Mouse (Mus musculus): Measurements from ENCODE around the gene Plekha7. TPM values are rescaled to one million over a fixed set of nuclear protein-coding genes. Genes with fewer than 3 reads are reported as not detected.

Plekha7 gene
- polyA plus RNA-seq, 1 experiment from 2014 or later: 5.7 TPM

- no peak overlapping the region for H3K27ac ChIP-seq (ENCODE audit: low read length)
- H3K4me3 ChIP-seq (ENCODE audit: low read depth, low read length): no peak overlapping the region
- H3K4me1 ChIP-seq (ENCODE audit: insufficient read depth, low read depth, low read length): no peaks in the 10 kb centered on the region
- H3K27me3 ChIP-seq (replicated peaks; ENCODE audit: insufficient read depth, low read length): no peaks in the 10 kb centered on the region
- H3K36me3 ChIP-seq (ENCODE audit: insufficient read depth, low read length): no peaks in the 10 kb centered on the region
- H3K4me2 ChIP-seq (replicated peaks; ENCODE audit: low read depth, low read length): no peak overlapping the region
- H3K9ac ChIP-seq (replicated peaks; ENCODE audit: low read depth): no peak overlapping the region
- 92% methylated on average over 11 of the region's 11 CpGs for WGBS
- DNase-seq (ENCODE audit: low spot score) (no peak), ATAC-seq (no peak)
- H3K9me3 ChIP-seq (ENCODE audit: low read length): no peaks in the 10 kb centered on the region
- no peak for TF ChIP-seq EP300 (IDR thresholded peaks at IDR 0.05)
- no peak for TF ChIP-seq CTCF (IDR thresholded peaks at IDR 0.05)
These were observed 59.6 kb downstream of the Plekha7 start for GRCm38 (mm10) chr7:116248536-116248935.

GRCm38 (mm10) chr7:116247377-116247729 lies 60.8 kb downstream of the Plekha7 start:
- no peaks in the 10 kb centered on the region for H3K4me1 ChIP-seq (ENCODE audit: insufficient read depth, low read depth, low read length)
- no peak overlapping the region for H3K27ac ChIP-seq (ENCODE audit: low read length)
- TF ChIP-seq CTCF (IDR thresholded peaks at IDR 0.05) (peak; percentile 61), EP300 (IDR thresholded peaks at IDR 0.05) (no peak)
- no peaks in the 10 kb centered on the region for H3K9me3 ChIP-seq (ENCODE audit: low read length)
- no peak overlapping the region for H3K4me3 ChIP-seq (ENCODE audit: low read depth, low read length)
- H3K4me2 ChIP-seq (replicated peaks; ENCODE audit: low read depth, low read length): no peak overlapping the region
- WGBS: 12% methylated on average over 3 of the region's 7 CpGs
- peak; percentile 22 for DNase-seq (ENCODE audit: low spot score)
- H3K36me3 ChIP-seq (ENCODE audit: insufficient read depth, low read length): no peaks in the 10 kb centered on the region
- H3K9ac ChIP-seq (replicated peaks; ENCODE audit: low read depth): no peak overlapping the region
- no peaks in the 10 kb centered on the region for H3K27me3 ChIP-seq (replicated peaks; ENCODE audit: insufficient read depth, low read length)
- ATAC-seq: no peak

GRCm38 (mm10) chr7:116246696-116247376 lies 61.3 kb downstream of the Plekha7 start:
- H3K27me3 ChIP-seq (replicated peaks; ENCODE audit: insufficient read depth, low read length): no peaks in the 10 kb centered on the region
- no peak overlapping the region for H3K9ac ChIP-seq (replicated peaks; ENCODE audit: low read depth)
- no peaks in the 10 kb centered on the region for H3K4me1 ChIP-seq (ENCODE audit: insufficient read depth, low read depth, low read length)
- H3K4me2 ChIP-seq (replicated peaks; ENCODE audit: low read depth, low read length): peak overlapping the region; percentile 36
- no peak overlapping the region for H3K27ac ChIP-seq (ENCODE audit: low read length)
- H3K4me3 ChIP-seq (ENCODE audit: low read depth, low read length): no peak overlapping the region
- ATAC-seq (no peak), DNase-seq (ENCODE audit: low spot score) (no peak)
- no peaks in the 10 kb centered on the region for H3K36me3 ChIP-seq (ENCODE audit: insufficient read depth, low read length)
- no peaks in the 10 kb centered on the region for H3K9me3 ChIP-seq (ENCODE audit: low read length)
- TF ChIP-seq CTCF (IDR thresholded peaks at IDR 0.05): no peak
- no peak for TF ChIP-seq EP300 (IDR thresholded peaks at IDR 0.05)
- WGBS: 16% methylated on average over 13 of the region's 15 CpGs

GRCm38 (mm10) chr7:116245815-116246695 lies 62.1 kb downstream of the Plekha7 start:
- peak; percentile 64 for ATAC-seq
- no peak overlapping the region for H3K9ac ChIP-seq (replicated peaks; ENCODE audit: low read depth)
- no peaks in the 10 kb centered on the region for H3K4me1 ChIP-seq (ENCODE audit: insufficient read depth, low read depth, low read length)

GRCm38 (mm10) chr7:116244302-116245165 lies 63.6 kb downstream of the Plekha7 start:
- Histone ChIP-seq H3K36me3 (ENCODE audit: insufficient read depth, low read length) (no peaks in the 10 kb centered on the region), H3K4me3 (ENCODE audit: low read depth, low read length) (no peak overlapping the region), H3K27ac (ENCODE audit: low read length) (no peak overlapping the region), H3K9ac (replicated peaks; ENCODE audit: low read depth) (no peak overlapping the region), H3K27me3 (replicated peaks; ENCODE audit: insufficient read depth, low read length) (no peaks in the 10 kb centered on the region), H3K4me2 (replicated peaks; ENCODE audit: low read depth, low read length) (no peak overlapping the region), H3K4me1 (ENCODE audit: insufficient read depth, low read depth, low read length) (no peaks in the 10 kb centered on the region), H3K9me3 (ENCODE audit: low read length) (no peaks in the 10 kb centered on the region)
- 36% methylated on average over 7 of the region's 7 CpGs for WGBS
- DNase-seq (ENCODE audit: low spot score) (peak; percentile 28), ATAC-seq (peak; percentile 23)
- TF ChIP-seq EP300 (IDR thresholded peaks at IDR 0.05): no peak
- peak; percentile 59 for TF ChIP-seq CTCF (IDR thresholded peaks at IDR 0.05)

More at GRCm38 (mm10) chr7:116245815-116246695, 62.1 kb downstream of the Plekha7 start:
- peak; percentile 85 for DNase-seq (ENCODE audit: low spot score)
- TF ChIP-seq CTCF (IDR thresholded peaks at IDR 0.05): peak; percentile 75
- TF ChIP-seq EP300 (IDR thresholded peaks at IDR 0.05): peak; percentile 44; the same call in 1 of the 2 replicates
- Histone ChIP-seq H3K9me3 (ENCODE audit: low read length) (no peaks in the 10 kb centered on the region), H3K27me3 (replicated peaks; ENCODE audit: insufficient read depth, low read length) (no peaks in the 10 kb centered on the region), H3K4me3 (ENCODE audit: low read depth, low read length) (no peak overlapping the region), H3K27ac (ENCODE audit: low read length) (peak overlapping the region; percentile 7; the same call in 1 of the 2 replicates), H3K4me2 (replicated peaks; ENCODE audit: low read depth, low read length) (peak overlapping the region; percentile 36), H3K36me3 (ENCODE audit: insufficient read depth, low read length) (no peaks in the 10 kb centered on the region)
- 25% methylated on average over 15 of the region's 15 CpGs for WGBS
